Mouse (Mus musculus) cerebellum, adult (tissue): ENCODE measurements around the gene Ica1.

Source experiments
- ATAC-seq: cut with Nextera tagmentation; 2 replicates; pipeline ENCODE4 v1.9.2; 2017; ENCODE audit warnings: mild to moderate bottlenecking, moderate library complexity, mixed read lengths; ENCODE audit not compliant: insufficient number of reproducible peaks, low FRiP score, low TSS enrichment

The Ica1 gene

GRCm38 (mm10) chr6:8744886-8745285 is 33.4 kb downstream of the Ica1 start:
- no peak for ATAC-seq

DNA sequence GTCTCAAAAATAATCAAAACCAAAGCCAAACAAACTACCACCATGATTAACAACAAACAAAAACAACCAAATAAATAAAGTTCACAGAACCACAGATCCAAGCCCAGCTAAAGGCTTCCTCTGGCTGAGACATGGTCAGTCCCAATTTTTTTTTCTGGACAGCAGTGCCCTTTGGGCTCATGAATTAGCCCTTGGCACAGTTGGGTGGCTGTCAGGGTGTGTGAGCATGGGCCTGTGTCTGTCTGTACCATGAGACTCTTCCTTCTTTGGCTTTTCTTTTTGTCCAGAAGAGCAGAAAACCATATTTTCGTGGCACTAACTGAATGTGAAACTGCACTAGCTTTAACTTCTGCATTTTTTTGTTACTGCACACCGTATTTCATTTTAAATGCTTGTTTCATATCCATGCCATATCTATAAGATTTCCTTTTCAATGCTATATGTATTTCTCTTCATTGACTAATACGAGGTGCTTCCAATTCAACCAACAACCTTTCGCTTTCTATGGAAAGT is 34.0 kb downstream of the Ica1 start:
- ATAC-seq = no peak

- ATAC-seq = no peak
Observed at GRCm38 (mm10) chr6:8742449-8742848, 35.8 kb downstream of the Ica1 start.

DNA sequence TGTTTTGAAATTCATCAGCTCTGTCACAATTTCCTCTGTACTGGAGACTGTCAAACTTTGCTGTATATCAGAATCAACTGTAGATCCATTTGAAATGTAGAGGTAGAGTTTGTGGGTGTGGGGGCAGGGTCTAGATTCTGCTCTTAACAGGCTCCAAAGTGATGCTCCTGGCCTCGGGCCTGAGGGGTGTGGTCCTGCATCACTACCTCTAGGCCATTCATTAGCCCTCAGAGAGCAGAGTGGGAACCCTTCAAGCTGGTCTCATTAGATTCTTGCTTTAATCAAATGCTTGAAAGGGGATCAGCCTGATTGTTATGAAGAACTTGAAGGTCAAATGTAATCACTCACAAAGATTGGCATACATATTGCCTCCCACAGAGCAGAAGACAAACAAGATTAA is 36.6 kb downstream of the Ica1 start:
- ATAC-seq = no peak

DNA sequence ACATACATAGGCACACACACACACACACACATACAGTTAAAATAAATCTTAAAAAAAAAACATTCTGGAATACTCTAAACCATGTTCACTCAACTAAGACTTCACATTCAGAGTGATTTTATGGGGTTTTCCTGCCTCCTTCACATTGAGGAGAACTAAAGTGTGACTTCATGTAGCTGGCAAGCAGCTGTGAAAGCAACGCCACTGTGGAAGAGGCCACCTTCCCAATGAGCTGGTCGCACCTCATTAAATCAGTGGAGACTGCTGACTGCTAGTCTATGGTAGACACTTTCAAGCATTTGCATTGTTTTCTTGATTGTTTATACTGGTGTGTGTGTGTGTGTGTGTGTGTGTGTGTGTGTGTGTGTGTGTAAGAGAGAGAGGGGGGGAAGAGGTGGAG is 38.2 kb downstream of the Ica1 start:
- no peak for ATAC-seq

DNA sequence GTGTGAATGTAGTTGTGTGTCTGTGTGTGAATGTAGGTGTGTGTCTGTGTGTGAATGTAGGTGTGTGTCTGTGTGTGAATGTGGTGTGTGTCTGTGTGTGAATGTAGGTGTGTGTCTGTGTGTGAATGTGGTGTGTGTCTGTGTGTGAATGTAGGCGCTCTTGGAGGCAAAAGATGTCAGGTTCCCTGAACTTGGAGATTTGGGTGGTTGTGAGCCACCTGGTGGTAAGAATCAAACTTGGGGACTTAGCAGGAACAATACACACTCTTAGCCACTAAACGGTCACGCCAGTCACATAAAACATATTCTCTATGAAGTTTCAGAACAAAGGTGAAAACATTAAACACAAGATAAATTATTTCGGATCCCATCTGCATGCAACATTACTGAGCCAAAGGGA is 39.9 kb downstream of the Ica1 start:
- no peak for ATAC-seq

- no peak for ATAC-seq
Observed at GRCm38 (mm10) chr6:8736493-8736820, 41.8 kb downstream of the Ica1 start.

DNA sequence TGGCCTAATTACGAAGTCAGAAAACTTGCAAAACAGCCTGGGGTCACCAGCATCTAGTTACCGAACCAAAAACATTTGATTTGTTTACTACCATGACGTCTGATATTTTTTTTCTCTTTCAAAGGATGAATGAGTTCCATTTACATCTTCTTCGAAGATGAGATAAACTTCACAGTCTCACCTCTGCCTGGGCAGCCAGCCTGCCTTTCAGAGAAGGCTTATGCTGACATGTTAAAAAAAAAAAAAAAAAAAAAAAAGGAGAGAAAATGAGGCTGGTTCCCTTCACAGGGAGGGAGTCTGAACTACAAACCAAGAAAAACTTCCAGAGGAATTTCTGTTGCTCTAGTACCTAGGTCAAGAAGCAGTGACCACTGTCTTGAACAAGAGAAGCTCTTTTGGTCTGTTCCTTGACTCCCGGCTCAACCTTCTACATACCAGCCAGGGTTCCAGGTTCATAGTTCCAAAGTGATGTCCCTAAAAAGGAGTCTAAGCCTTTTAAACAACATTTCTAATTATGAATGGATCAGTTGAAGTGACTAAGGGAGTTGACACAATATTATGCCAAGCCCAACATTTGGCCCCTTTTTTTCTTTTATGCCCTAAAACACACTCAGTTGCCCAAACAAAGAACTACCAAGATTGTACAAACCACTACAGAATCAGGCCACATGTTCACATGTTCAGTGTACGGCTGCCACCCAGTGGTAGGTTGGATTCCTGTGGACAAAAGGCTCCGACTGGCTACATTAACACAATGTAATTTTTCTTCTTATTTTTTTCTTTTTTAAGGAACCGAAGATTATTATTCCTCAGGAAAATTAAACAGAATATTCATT is 42.4 kb downstream of the Ica1 start:
- ATAC-seq = peak; percentile 79

DNA sequence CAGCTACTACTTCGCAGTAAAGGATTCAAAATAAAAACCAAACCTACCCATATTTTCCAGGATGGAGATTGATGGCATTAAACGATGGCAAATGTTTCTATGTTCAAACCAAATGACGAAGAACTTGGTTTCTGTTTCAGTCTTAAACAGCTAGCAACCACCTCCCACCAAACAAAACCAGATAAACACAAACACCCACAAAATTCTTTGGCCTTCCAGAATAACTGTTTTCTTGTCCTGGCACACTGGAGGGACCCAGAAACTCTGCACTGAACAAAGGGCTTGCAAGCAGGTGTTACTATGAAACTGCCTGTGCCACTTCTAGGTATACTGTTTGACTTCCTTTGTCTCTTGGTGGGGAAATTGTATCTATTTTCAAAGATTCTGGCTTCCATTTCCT is 43.2 kb downstream of the Ica1 start:
- ATAC-seq = no peak

GRCm38 (mm10) chr6:8732492-8732891 is 45.8 kb downstream of the Ica1 start:
- ATAC-seq = no peak

GRCm38 (mm10) chr6:8731656-8732191 is 46.6 kb downstream of the Ica1 start:
- no peak for ATAC-seq

- no peak for ATAC-seq
Observed at GRCm38 (mm10) chr6:8730433-8730832, 47.9 kb downstream of the Ica1 start.

- no peak for ATAC-seq
Observed at GRCm38 (mm10) chr6:8727806-8728205, 50.5 kb downstream of the Ica1 start.

DNA sequence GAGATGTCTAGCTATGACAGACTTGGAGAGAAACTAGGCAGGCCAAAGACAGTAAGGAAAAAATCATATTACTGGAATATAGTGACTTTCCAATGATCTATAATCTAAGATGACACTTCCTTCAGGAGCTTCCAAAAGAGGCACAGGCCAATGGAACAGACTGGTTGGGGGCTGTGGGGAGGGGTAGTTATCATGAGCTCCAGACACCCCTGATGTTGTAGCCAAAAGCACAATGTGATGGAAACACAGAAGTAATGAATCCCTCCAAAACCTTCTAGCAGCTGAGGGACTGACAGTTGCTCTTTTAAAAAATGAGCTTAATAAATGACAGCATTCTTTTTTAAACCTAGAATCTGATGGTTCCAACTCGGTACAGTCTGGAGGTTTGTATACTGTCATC is 52.7 kb downstream of the Ica1 start:
- ATAC-seq = no peak

GRCm38 (mm10) chr6:8719692-8720091 is 58.6 kb downstream of the Ica1 start:
- no peak for ATAC-seq

DNA sequence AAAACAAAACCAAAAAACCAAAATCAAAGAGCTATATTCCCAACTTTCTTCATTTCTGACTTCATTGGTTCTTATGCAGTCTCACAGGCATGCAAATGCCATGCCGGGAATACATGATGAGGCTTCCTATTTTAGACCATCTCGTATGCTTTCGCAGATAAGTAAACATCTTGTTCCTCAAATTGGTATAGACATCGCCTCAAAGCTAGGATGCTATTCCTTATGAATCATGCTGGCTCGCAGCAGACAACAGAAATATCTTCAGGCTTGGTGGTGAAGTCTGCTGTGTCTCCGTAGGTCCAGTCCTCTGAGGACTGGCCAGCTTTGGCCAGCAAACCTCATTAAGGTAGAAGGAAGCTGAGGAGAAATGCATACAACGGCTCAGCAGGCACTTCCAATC is 60.3 kb downstream of the Ica1 start:
- ATAC-seq = peak; percentile 28; the same call in 1 of the 2 replicates

DNA sequence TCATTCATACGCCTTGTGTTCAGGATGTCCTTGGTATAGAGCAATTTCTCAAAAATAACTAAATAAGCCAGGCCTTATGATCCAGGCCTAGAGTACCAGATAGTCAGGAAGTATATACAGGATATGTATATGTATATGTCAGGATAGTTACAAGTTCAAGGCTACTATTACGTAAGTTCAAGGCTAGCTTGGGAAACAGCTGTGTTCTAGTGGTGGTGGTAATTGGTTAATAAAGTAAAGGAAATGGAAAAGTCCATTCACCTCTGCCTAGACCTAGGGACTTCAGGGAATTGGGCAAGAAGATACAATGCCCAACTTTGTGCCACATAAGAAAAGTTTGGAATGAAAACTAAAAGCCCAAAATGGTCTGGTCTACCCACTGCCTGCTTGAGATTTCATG is 61.7 kb downstream of the Ica1 start:
- ATAC-seq = no peak

- no peak for ATAC-seq
Observed at GRCm38 (mm10) chr6:8711246-8711645, 67.0 kb downstream of the Ica1 start.

- ATAC-seq = no peak
Observed at GRCm38 (mm10) chr6:8694636-8695514, 83.4 kb downstream of the Ica1 start.

GRCm38 (mm10) chr6:8693926-8694635 is 84.2 kb downstream of the Ica1 start:
- no peak for ATAC-seq
